In genomic region chr2:4996421-4996824, GRCm38 (mm10) we compare ENCODE assay signal across 23 mouse cellular contexts. TPM values are rescaled to one million over a fixed set of nuclear protein-coding genes. Genes with fewer than 3 reads are reported as not detected.
DNase-seq lines count a peak whose midpoint lies in the region; ATAC-seq and TF ChIP-seq lines count a peak whose summit lies in the region.
"Had no signal": no experiment of that assay in that cellular context is flagged by ENCODE, and none has a peak within 500 bp of the region (broad histone marks: within the 10 kb centered on the region; RNA-seq: fewer than 3 reads in every experiment).

No protein-coding gene starts in this region.

- H3K27me3 ChIP-seq in kidney, embryonic 15.5 days = no peaks in the 10 kb centered on the region
- H3K27me3 ChIP-seq in intestine, embryonic 15.5 days (replicated peaks) = no peaks in the 10 kb centered on the region
- H3K27me3 ChIP-seq in kidney, postnatal 0 days (ENCODE audit: insufficient read depth, low read length) = no peaks in the 10 kb centered on the region
- no peaks in the 10 kb centered on the region for H3K27me3 ChIP-seq in small intestine, adult 2 months (ENCODE audit: control insufficient read depth, insufficient read depth, low read length)
- no peaks in the 10 kb centered on the region for H3K27me3 ChIP-seq in midbrain, embryonic 14.5 days (ENCODE audit: control insufficient read depth, insufficient read depth, low read length)
- H3K27me3 ChIP-seq: hindbrain, embryonic 12.5 days; megakaryocyte, embryonic 14.5 days; Patski had no signal

- H3K4me1 ChIP-seq in kidney, embryonic 15.5 days = no peaks in the 10 kb centered on the region
- H3K4me1 ChIP-seq in intestine, embryonic 15.5 days (replicated peaks) = no peaks in the 10 kb centered on the region
- H3K4me1 ChIP-seq in kidney, postnatal 0 days (replicated peaks; ENCODE audit: insufficient read depth, low read length) = no peaks in the 10 kb centered on the region
- H3K4me1 ChIP-seq in small intestine, adult 2 months (ENCODE audit: control insufficient read depth, insufficient read depth, insufficient read length, low read length) = peaks cover 7% of the 10 kb centered on the region; the same call in 1 of the 2 replicates
- H3K4me1 ChIP-seq in midbrain, embryonic 14.5 days (ENCODE audit: control insufficient read depth, insufficient read depth, low read length) = no peaks in the 10 kb centered on the region
- H3K4me1 ChIP-seq: hindbrain, embryonic 12.5 days; limb, embryonic 10.5 days had no signal

- TF ChIP-seq POLR2A in small intestine, adult 2 months (IDR thresholded peaks at IDR 0.05; ENCODE audit: low read depth, low read length) = no peak

- TF ChIP-seq CTCF in kidney, postnatal 0 days (IDR thresholded peaks at IDR 0.05; ENCODE audit: low read depth) = no peak
- TF ChIP-seq CTCF in small intestine, adult 2 months (IDR thresholded peaks at IDR 0.05; ENCODE audit: extremely low read depth, insufficient read length, insufficient replicate concordance, low read depth, low read length) = no peak

- H3K36me3 ChIP-seq in kidney, embryonic 15.5 days = peaks cover 92% of the 10 kb centered on the region
- peaks cover 19% of the 10 kb centered on the region for H3K36me3 ChIP-seq in intestine, embryonic 15.5 days
- H3K36me3 ChIP-seq in kidney, postnatal 0 days (ENCODE audit: insufficient read depth, low read length) = peaks cover 22% of the 10 kb centered on the region
- H3K36me3 ChIP-seq in small intestine, adult 2 months (ENCODE audit: control insufficient read depth, insufficient read depth, low read length) = peaks cover 34% of the 10 kb centered on the region
- peaks cover 5% of the 10 kb centered on the region; the same call in 1 of the 2 replicates for H3K36me3 ChIP-seq in midbrain, embryonic 14.5 days (ENCODE audit: control insufficient read depth, insufficient read depth, low read length)

- no peak overlapping the region for H3K27ac ChIP-seq in kidney, embryonic 15.5 days
- no peak overlapping the region for H3K27ac ChIP-seq in intestine, embryonic 15.5 days
- 0 out of 2 replicates have a peak overlapping the region, but pooled peaks have one; percentile 0 for H3K27ac ChIP-seq in kidney, postnatal 0 days
- H3K27ac ChIP-seq in small intestine, adult 2 months (ENCODE audit: insufficient read depth, low read depth, low read length) = peak overlapping the region; percentile 23; the same call in 1 of the 2 replicates
- no peak overlapping the region for H3K27ac ChIP-seq in midbrain, embryonic 14.5 days (replicated peaks; ENCODE audit: low read depth, low read length)
- H3K27ac ChIP-seq: hindbrain, embryonic 12.5 days; limb, embryonic 10.5 days had no signal

- DNase-seq in kidney, adult 18-20 months = peak; percentile 48
- peak; percentile 4 for DNase-seq in kidney, postnatal 0 days (ENCODE audit: low spot score)
- DNase-seq in right cerebral cortex, postnatal 25 days = no peak
- DNase-seq in retina, postnatal 1 day = no peak
- no peak for DNase-seq in midbrain, embryonic 14.5 days
- DNase-seq: cerebellum, adult 18-20 months; cerebellum, postnatal 25 days; embryo, embryonic 11 days; heart, postnatal 10 days; lung, adult 18-20 months; thymus, postnatal 14 days had no signal

- no peak for ATAC-seq in kidney, embryonic 15.5 days (replicated peaks; ENCODE audit: low FRiP score)
- peak; percentile 92 for ATAC-seq in intestine, embryonic 15.5 days
- ATAC-seq in kidney, postnatal 0 days (replicated peaks; ENCODE audit: low FRiP score, low read depth) = peak; percentile 93
- ATAC-seq in midbrain, embryonic 14.5 days (ENCODE audit: low FRiP score, low TSS enrichment) = no peak
- ATAC-seq: CD4-positive, CD25-positive, alpha-beta regulatory T cell, adult 4 months; forebrain, embryonic 16.5 days; midbrain, embryonic 16.5 days; Patski had no signal

- no peak overlapping the region for H3K4me2 ChIP-seq in kidney, embryonic 15.5 days
- H3K4me2 ChIP-seq in intestine, embryonic 15.5 days (replicated peaks) = no peak overlapping the region
- no peak overlapping the region for H3K4me2 ChIP-seq in kidney, postnatal 0 days (ENCODE audit: low read length)
- no peak overlapping the region for H3K4me2 ChIP-seq in midbrain, embryonic 14.5 days (ENCODE audit: low read length)
- H3K4me2 ChIP-seq: heart, embryonic 11.5 days; hindbrain, embryonic 12.5 days had no signal

- no peak overlapping the region for H3K4me3 ChIP-seq in kidney, embryonic 15.5 days (replicated peaks)
- H3K4me3 ChIP-seq in intestine, embryonic 15.5 days (replicated peaks) = no peak overlapping the region
- H3K4me3 ChIP-seq in kidney, postnatal 0 days (replicated peaks; ENCODE audit: low read depth, low read length) = no peak overlapping the region
- H3K4me3 ChIP-seq in small intestine, adult 2 months (ENCODE audit: low read depth, low read length) = no peak overlapping the region
- H3K4me3 ChIP-seq in midbrain, embryonic 14.5 days (replicated peaks; ENCODE audit: low read depth, low read length) = no peak overlapping the region
- H3K4me3 ChIP-seq: hindbrain, embryonic 12.5 days; limb, embryonic 10.5 days; megakaryocyte, embryonic 14.5 days had no signal

- H3K9ac ChIP-seq in kidney, embryonic 15.5 days = no peak overlapping the region
- H3K9ac ChIP-seq in intestine, embryonic 15.5 days = no peak overlapping the region
- H3K9ac ChIP-seq in kidney, postnatal 0 days (ENCODE audit: low read depth, low read length) = no peak overlapping the region
- H3K9ac ChIP-seq in midbrain, embryonic 14.5 days (replicated peaks; ENCODE audit: low read length) = no peak overlapping the region
- H3K9ac ChIP-seq: hindbrain, embryonic 12.5 days had no signal

- WGBS in kidney, embryonic 15.5 days = 91% methylated on average over 6 of the region's 6 CpGs
- WGBS in intestine, embryonic 15.5 days = 72% methylated on average over 6 of the region's 6 CpGs
- WGBS in kidney, postnatal 0 days = 92% methylated on average over 6 of the region's 6 CpGs
- WGBS in small intestine, adult 2 months = 38% methylated on average over 6 of the region's 6 CpGs
- 94% methylated on average over 6 of the region's 6 CpGs for WGBS in midbrain, embryonic 14.5 days

- H3K9me3 ChIP-seq in kidney, embryonic 15.5 days (replicated peaks) = no peaks in the 10 kb centered on the region
- no peaks in the 10 kb centered on the region for H3K9me3 ChIP-seq in intestine, embryonic 15.5 days
- no peaks in the 10 kb centered on the region for H3K9me3 ChIP-seq in kidney, postnatal 0 days (replicated peaks; ENCODE audit: low read length)
- H3K9me3 ChIP-seq in midbrain, embryonic 14.5 days (ENCODE audit: control insufficient read depth, low read length) = no peaks in the 10 kb centered on the region
- H3K9me3 ChIP-seq: hindbrain, embryonic 12.5 days; limb, embryonic 10.5 days; megakaryocyte, embryonic 14.5 days had no signal

RNA-seq across cellular contexts. Expression of gene Mcm10, which starts 16.2 kb away (rescaled TPM):
- polyA plus RNA-seq in kidney, embryonic 15.5 days (2015; fragmentation: Nextera tagmentation; extraction: Ambion mirVana) = 35.1 TPM in 2 replicates
- polyA plus RNA-seq in intestine, embryonic 15.5 days (2015; fragmentation: Nextera tagmentation; extraction: Ambion mirVana) = 34.2 and 36.8 TPM in 2 replicates
- polyA plus RNA-seq in kidney, postnatal 0 days (2015; fragmentation: Nextera tagmentation; extraction: Ambion mirVana) = 13.2 and 14.7 TPM in 2 replicates
- 3.3 and 9.1 TPM in 2 replicates for polyA plus RNA-seq in small intestine, adult 2 months (2012; rRNA removed)
- polyA plus RNA-seq in midbrain, embryonic 14.5 days (2014; fragmentation: Nextera tagmentation; extraction: Ambion mirVana) = 2.8 and 6.5 TPM in 2 replicates

RNA-seq across cellular contexts. Expression of gene Ucma, which starts 20.5 kb away (rescaled TPM):
- polyA plus RNA-seq in kidney, embryonic 15.5 days (2015; fragmentation: Nextera tagmentation; extraction: Ambion mirVana) = not detected in 2 replicates
- polyA plus RNA-seq in intestine, embryonic 15.5 days (2015; fragmentation: Nextera tagmentation; extraction: Ambion mirVana) = not detected in 2 replicates
- polyA plus RNA-seq in kidney, postnatal 0 days (2015; fragmentation: Nextera tagmentation; extraction: Ambion mirVana) = not detected in 2 replicates
- not detected in 2 replicates for polyA plus RNA-seq in small intestine, adult 2 months (2012; rRNA removed)
- 0.71 and 1.5 TPM in 2 replicates for polyA plus RNA-seq in midbrain, embryonic 14.5 days (2014; fragmentation: Nextera tagmentation; extraction: Ambion mirVana)
- polyA plus RNA-seq: CD4-positive, CD25-positive, alpha-beta regulatory T cell, adult 4 months; forebrain, embryonic 16.5 days; heart, embryonic 11.5 days; limb, embryonic 10.5 days; Patski; stomach, embryonic 16.5 days had no signal

Comparison
In these comparisons a context has a peak if more than half of its experiments do, and no peak if none do; other contexts are left out.
1. ATAC-seq: peak in intestine, embryonic 15.5 days (single experiment) and kidney, postnatal 0 days (single experiment); none in kidney, embryonic 15.5 days (single experiment) and midbrain, embryonic 14.5 days (single experiment).
2. H3K27ac ChIP-seq: peak in kidney, postnatal 0 days (single experiment) and small intestine, adult 2 months (single experiment); none in kidney, embryonic 15.5 days (single experiment), intestine, embryonic 15.5 days (single experiment) and midbrain, embryonic 14.5 days (single experiment).
3. DNase-seq: peak in kidney, adult 18-20 months (single experiment) and kidney, postnatal 0 days (single experiment); none in right cerebral cortex, postnatal 25 days (single experiment), retina, postnatal 1 day (single experiment) and midbrain, embryonic 14.5 days (single experiment).